Mouse (Mus musculus) urinary bladder, postnatal 10 days (tissue): ENCODE data around the gene Castor1.

ENCODE experiments used
- DNase-seq: peaks from one replicate; pipeline ENCODE4 v3.0.0; 2022; ENCODE audit warnings: low spot score

Castor1 gene

GRCm38 (mm10) chr11:4235052-4235655 lies 17.1 kb downstream of the Castor1 start:
- no peak for DNase-seq

GRCm38 (mm10) chr11:4235665-4236545 lies 17.9 kb downstream of the Castor1 start, which contains the start of gene Osm:
Osm (plus strand) TSS chr11:4236420.
- DNase-seq, result no peak

- DNase-seq, result no peak
Measured at GRCm38 (mm10) chr11:4236546-4237067, 18.6 kb downstream of the Castor1 start.

- no peak for DNase-seq
Measured at GRCm38 (mm10) chr11:4237389-4237912, 19.4 kb downstream of the Castor1 start.

- DNase-seq, result no peak
Measured at GRCm38 (mm10) chr11:4238167-4238566, 20.1 kb downstream of the Castor1 start.

- no peak for DNase-seq
Measured at GRCm38 (mm10) chr11:4239691-4240090, 21.7 kb downstream of the Castor1 start.

GRCm38 (mm10) chr11:4240151-4240550 lies 22.1 kb downstream of the Castor1 start:
- no peak for DNase-seq

- no peak for DNase-seq
Measured at GRCm38 (mm10) chr11:4241180-4241579, 23.2 kb downstream of the Castor1 start.

- DNase-seq, result no peak
Measured at GRCm38 (mm10) chr11:4246126-4246525, 28.1 kb downstream of the Castor1 start.

- no peak for DNase-seq
Measured at GRCm38 (mm10) chr11:4246623-4247022, 28.6 kb downstream of the Castor1 start.

GRCm38 (mm10) chr11:4247201-4247959 lies 29.4 kb downstream of the Castor1 start:
- no peak for DNase-seq

GRCm38 (mm10) chr11:4249151-4249550 lies 31.1 kb downstream of the Castor1 start:
- DNase-seq, result no peak

GRCm38 (mm10) chr11:4250290-4250689 lies 32.3 kb downstream of the Castor1 start:
- no peak for DNase-seq

GRCm38 (mm10) chr11:4251376-4251775 lies 33.4 kb downstream of the Castor1 start:
- DNase-seq, result no peak

- DNase-seq, result no peak
Measured at GRCm38 (mm10) chr11:4252886-4253285, 34.9 kb downstream of the Castor1 start.

GRCm38 (mm10) chr11:4256846-4257607 lies 39.0 kb downstream of the Castor1 start, which contains the start of gene Lif:
Lif (plus strand) TSS chr11:4257557.
- DNase-seq, result no peak

- DNase-seq, result no peak
Measured at GRCm38 (mm10) chr11:4257756-4258155, 39.7 kb downstream of the Castor1 start.

- DNase-seq, result peak; percentile 56
Measured at GRCm38 (mm10) chr11:4258657-4259082, 40.6 kb downstream of the Castor1 start.

GRCm38 (mm10) chr11:4260463-4261187 lies 42.6 kb downstream of the Castor1 start:
- no peak for DNase-seq

GRCm38 (mm10) chr11:4261188-4261494 lies 43.1 kb downstream of the Castor1 start:
- no peak for DNase-seq

GRCm38 (mm10) chr11:4261969-4262368 lies 43.9 kb downstream of the Castor1 start:
- no peak for DNase-seq
